Mouse (Mus musculus): ENCODE measurements around the gene Nt5c1a.

Nt5c1a gene

DNA sequence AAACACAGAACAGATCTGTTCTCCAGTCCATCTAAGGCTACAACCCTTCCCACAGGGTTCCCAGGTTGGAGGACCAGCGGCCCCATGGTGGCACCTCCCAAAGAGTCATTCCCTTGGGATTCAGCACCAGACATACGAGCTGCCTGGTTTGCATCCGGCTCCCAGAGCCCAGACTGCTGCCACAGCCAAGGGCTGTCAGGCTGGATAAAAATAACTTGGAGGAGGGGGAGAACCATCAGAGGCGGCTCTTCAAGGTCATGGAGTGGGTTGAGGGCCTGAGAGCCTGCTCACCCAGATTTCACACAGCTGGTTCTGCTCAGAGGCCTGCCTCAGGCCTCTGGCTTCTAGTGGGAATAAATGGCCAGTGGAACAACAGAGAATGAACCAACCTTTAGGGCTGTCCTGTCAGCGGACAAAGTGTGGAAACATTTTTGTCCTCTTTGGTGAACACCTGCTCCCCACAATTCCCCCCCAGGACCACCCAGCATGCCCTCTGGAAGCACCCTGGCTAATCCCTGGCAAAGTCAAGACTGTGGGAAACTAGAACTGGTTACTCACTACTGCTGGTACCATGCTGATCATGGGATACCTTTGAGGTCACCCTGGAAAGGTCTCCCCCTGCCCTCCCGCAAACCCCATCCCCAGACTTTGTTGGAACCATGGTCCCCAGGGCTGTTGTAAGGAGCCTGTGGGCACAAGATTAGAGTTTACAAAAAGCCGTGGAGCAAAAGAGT lies 46.0 kb downstream of the Nt5c1a start:
- DNase-seq (ENCODE audit: low spot score in 2 of 2) = no peak

DNA sequence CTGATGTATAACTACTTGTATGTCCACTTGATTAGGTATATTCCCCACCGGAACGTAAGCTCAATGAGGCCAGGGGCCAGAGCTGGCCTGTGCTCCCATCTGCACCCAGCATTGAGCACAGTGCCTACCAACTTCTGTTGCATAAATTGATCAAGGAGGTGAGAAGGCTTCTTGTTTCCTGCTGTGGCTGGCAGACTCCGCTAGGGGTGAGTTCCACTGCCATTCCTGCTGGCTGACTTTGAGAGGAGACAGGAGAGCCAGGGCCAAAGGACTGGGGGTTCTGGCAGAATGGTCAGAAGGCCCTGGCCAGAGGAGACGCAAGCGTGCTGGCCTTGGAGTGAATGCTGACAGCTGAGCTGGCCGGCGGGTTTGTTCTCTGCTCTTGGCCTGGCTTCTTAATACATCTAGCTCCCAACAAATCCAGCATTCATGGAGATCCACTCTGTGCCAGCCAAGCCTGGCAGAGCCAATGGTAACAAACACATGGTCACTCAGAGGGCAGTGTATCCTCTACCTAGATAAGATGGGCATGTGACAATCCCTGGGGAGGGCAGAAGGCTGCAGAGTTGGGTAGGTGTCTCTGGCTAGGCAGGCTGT lies 47.8 kb downstream of the Nt5c1a start:
- peak; percentile 49 to 76 for DNase-seq (ENCODE audit: low spot score in 2 of 2)

DNA sequence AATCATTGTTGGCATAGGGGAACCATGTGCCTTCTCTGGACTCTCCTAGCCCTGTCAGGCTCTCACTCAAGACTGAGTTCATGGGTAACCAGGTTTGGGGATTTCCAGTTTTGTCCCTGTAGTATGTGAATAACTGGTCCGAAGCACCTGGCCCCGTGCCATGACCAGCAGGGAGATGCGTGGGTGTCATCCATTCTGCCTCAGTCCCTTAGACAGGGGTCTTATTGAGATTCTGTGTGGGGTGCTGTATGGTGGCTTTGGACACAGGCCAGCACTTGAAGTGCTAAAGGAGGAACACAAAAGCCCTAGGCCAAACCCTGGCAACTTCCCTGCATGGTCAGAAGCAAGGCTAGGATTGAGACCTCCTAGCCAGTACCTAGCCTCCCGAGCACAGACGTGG lies 50.9 kb downstream of the Nt5c1a start:
- no peak for DNase-seq (ENCODE audit: low spot score in 2 of 2)

DNA sequence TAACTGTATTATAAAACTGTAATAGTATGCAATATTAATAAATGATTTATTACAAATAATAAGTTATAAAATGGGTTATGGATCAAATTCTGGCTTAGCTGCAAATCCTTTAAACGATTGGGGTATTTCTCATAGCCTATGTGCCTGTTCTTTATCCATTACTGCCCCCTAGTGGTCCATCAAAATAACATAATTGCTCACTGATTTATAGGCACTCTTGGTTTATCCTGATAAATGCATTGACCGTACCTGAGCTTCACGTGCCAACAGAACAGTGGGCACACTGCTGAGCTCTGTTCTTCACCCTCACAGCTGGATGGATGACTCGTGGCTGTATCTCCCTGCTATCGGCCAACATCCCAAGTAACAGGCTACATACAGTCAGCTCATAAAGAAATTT lies 53.3 kb downstream of the Nt5c1a start:
- peak in 1 of 2 experiments; percentile 31 for DNase-seq (ENCODE audit: low spot score in 2 of 2)

DNA sequence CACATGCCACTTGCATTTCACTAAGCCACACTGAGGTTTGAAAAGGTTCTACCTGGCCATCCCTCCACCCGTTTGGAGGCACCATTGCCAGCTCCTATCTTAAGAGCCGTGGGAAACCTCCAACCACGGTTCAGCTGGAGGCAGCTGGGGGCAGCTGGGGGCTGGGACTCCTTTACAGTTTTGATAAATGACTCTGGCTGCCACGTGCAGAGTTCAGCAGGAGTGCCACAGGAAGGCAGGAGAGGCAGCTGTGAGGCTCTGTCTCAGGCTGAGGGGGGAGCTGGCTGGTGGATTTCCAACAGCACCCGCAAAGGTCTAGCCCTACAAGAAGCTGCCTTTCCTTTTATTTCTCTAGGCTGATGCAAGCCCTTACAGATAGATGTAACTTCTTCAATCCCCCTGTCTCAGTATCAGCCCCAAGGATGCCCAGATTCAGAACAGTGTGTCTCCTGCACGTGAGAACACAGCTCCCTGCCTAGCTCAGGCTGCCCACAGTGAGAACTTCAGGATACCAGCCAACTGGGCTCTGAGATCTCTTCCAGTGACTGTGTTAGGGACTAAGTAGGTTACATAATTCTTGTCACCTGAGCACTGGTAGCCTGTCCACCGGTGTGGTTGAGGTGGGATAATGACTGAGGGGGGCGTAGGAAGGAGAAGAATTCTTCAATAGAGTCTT lies 58.9 kb downstream of the Nt5c1a start:
- no peak for DNase-seq (ENCODE audit: low spot score in 2 of 2)

DNA sequence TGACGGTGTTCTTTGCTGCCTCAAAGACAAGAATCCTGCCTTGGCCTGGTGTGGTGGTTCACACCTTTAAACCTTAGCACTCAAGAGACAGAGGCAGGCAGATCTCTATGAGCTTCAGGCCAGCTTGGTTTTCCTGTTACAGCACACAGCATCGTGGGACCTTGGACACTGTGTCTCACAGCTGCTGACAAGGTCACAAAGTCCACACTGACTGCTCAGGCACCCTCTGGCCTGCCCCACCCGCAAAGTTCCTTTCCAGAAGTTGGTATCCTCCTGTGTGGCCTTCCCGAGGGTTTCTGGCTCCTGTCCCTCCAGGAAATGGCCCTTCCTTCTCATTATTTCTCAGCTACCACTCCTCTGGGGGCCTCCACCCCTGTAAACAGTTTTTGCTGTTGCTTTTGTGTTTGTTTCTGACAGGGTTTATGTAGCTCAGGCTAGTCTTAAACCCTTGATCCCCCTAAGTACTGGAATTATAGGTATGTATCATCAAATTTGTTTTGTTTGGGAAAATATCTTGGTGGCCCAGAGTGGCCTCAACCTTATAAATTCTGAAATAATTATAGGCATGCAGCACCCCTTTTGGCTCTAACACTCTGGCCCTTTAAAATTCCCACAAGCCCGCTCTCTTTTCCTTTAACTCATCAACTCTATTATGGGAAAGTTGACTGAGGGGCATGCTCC lies 60.6 kb downstream of the Nt5c1a start, which contains the start of gene Pabpc4:
Pabpc4 (plus strand) TSS at position 631 of the 681 bp plus-strand sequence.
- DNase-seq (ENCODE audit: low spot score in 2 of 2) = no peak
